Mouse (Mus musculus): Measurements from ENCODE around the gene Ssh2. TPM values are rescaled to one million over a fixed set of nuclear protein-coding genes. Genes with fewer than 3 reads are reported as not detected.

The Ssh2 gene
- polyA plus RNA-seq, 1 experiment from 2014 or later = 3.0 TPM

- TF ChIP-seq EP300 (optimal IDR thresholded peaks at IDR 0.05) = no peak
- no peak for TF ChIP-seq CTCF (IDR thresholded peaks at IDR 0.05; ENCODE audit: low read depth)
- 71% methylated on average over 10 of the region's 10 CpGs for WGBS
- no peak overlapping the region for H3K9ac ChIP-seq (ENCODE audit: low read length)
- H3K27ac ChIP-seq (replicated peaks) = no peak overlapping the region
- H3K4me1 ChIP-seq (replicated peaks; ENCODE audit: control insufficient read depth, insufficient read depth) = peaks cover 3% of the 10 kb centered on the region; the same call in 1 of the 2 replicates
- ATAC-seq (ENCODE audit: low FRiP score, low TSS enrichment) (no peak), DNase-seq (ENCODE audit: low spot score) (no peak)
- H3K9me3 ChIP-seq (ENCODE audit: control insufficient read depth, low read length) = no peaks in the 10 kb centered on the region
- H3K27me3 ChIP-seq (ENCODE audit: control insufficient read depth, insufficient read depth, low read length) = no peaks in the 10 kb centered on the region
- no peak overlapping the region for H3K4me2 ChIP-seq (replicated peaks; ENCODE audit: low read depth)
- no peak overlapping the region for H3K4me3 ChIP-seq (ENCODE audit: low read depth, low read length)
- no peaks in the 10 kb centered on the region for H3K36me3 ChIP-seq (ENCODE audit: control insufficient read depth, insufficient read depth, low read length)
Observed at GRCm38 (mm10) chr11:77463786-77464185, 247.7 kb downstream of the Ssh2 start.

- Histone ChIP-seq H3K27ac (replicated peaks) (no peak overlapping the region), H3K36me3 (ENCODE audit: control insufficient read depth, insufficient read depth, low read length) (no peaks in the 10 kb centered on the region), H3K9ac (ENCODE audit: low read length) (no peak overlapping the region), H3K4me3 (ENCODE audit: low read depth, low read length) (no peak overlapping the region), H3K4me1 (replicated peaks; ENCODE audit: control insufficient read depth, insufficient read depth) (peaks cover 3% of the 10 kb centered on the region; the same call in 1 of the 2 replicates), H3K27me3 (ENCODE audit: control insufficient read depth, insufficient read depth, low read length) (no peaks in the 10 kb centered on the region), H3K4me2 (replicated peaks; ENCODE audit: low read depth) (no peak overlapping the region), H3K9me3 (ENCODE audit: control insufficient read depth, low read length) (no peaks in the 10 kb centered on the region)
- DNase-seq (ENCODE audit: low spot score) (peak; percentile 41), ATAC-seq (ENCODE audit: low FRiP score, low TSS enrichment) (no peak)
- WGBS = 39% methylated on average over 4 of the region's 4 CpGs
- TF ChIP-seq CTCF (IDR thresholded peaks at IDR 0.05; ENCODE audit: low read depth) = no peak
- no peak for TF ChIP-seq EP300 (optimal IDR thresholded peaks at IDR 0.05)
Observed at GRCm38 (mm10) chr11:77464684-77465083, 248.6 kb downstream of the Ssh2 start.

GRCm38 (mm10) chr11:77465111-77465510, 249.0 kb downstream of the Ssh2 start:
- no peak overlapping the region for H3K4me2 ChIP-seq (replicated peaks; ENCODE audit: low read depth)
- no peak overlapping the region for H3K4me3 ChIP-seq (ENCODE audit: low read depth, low read length)
- peaks cover 3% of the 10 kb centered on the region; the same call in 1 of the 2 replicates for H3K4me1 ChIP-seq (replicated peaks; ENCODE audit: control insufficient read depth, insufficient read depth)
- H3K36me3 ChIP-seq (ENCODE audit: control insufficient read depth, insufficient read depth, low read length) = no peaks in the 10 kb centered on the region
- no peaks in the 10 kb centered on the region for H3K9me3 ChIP-seq (ENCODE audit: control insufficient read depth, low read length)
- DNase-seq (ENCODE audit: low spot score) (no peak), ATAC-seq (ENCODE audit: low FRiP score, low TSS enrichment) (no peak)
- H3K27me3 ChIP-seq (ENCODE audit: control insufficient read depth, insufficient read depth, low read length) = no peaks in the 10 kb centered on the region
- no peak overlapping the region for H3K27ac ChIP-seq (replicated peaks)
- TF ChIP-seq EP300 (optimal IDR thresholded peaks at IDR 0.05) (no peak), CTCF (IDR thresholded peaks at IDR 0.05; ENCODE audit: low read depth) (no peak)
- H3K9ac ChIP-seq (ENCODE audit: low read length) = no peak overlapping the region
- 66% methylated on average over 3 of the region's 3 CpGs for WGBS

- Histone ChIP-seq H3K27ac (replicated peaks) (no peak overlapping the region), H3K4me3 (ENCODE audit: low read depth, low read length) (no peak overlapping the region), H3K9ac (ENCODE audit: low read length) (0 out of 2 replicates have a peak overlapping the region, but pooled peaks have one; percentile 43), H3K9me3 (ENCODE audit: control insufficient read depth, low read length) (no peaks in the 10 kb centered on the region), H3K27me3 (ENCODE audit: control insufficient read depth, insufficient read depth, low read length) (no peaks in the 10 kb centered on the region), H3K4me1 (replicated peaks; ENCODE audit: control insufficient read depth, insufficient read depth) (peaks cover 3% of the 10 kb centered on the region; the same call in 1 of the 2 replicates), H3K36me3 (ENCODE audit: control insufficient read depth, insufficient read depth, low read length) (peaks cover 1% of the 10 kb centered on the region; the same call in 1 of the 2 replicates), H3K4me2 (replicated peaks; ENCODE audit: low read depth) (0 out of 2 replicates have a peak overlapping the region, but pooled peaks have one; percentile 27)
- ATAC-seq (ENCODE audit: low FRiP score, low TSS enrichment) = no peak
- TF ChIP-seq CTCF (IDR thresholded peaks at IDR 0.05; ENCODE audit: low read depth) = no peak
- no peak for TF ChIP-seq EP300 (optimal IDR thresholded peaks at IDR 0.05)
- DNase-seq (ENCODE audit: low spot score) = no peak
- 37% methylated on average over 9 of the region's 9 CpGs for WGBS
Observed at GRCm38 (mm10) chr11:77466544-77466943, 250.5 kb downstream of the Ssh2 start.

- peak overlapping the region; percentile 27; the same call in 1 of the 2 replicates for H3K4me2 ChIP-seq (replicated peaks; ENCODE audit: low read depth)
- WGBS = 4% methylated on average over 25 of the region's 25 CpGs
- ATAC-seq (ENCODE audit: low FRiP score, low TSS enrichment) = peak; percentile 45
- DNase-seq (ENCODE audit: low spot score) = peak; percentile 83
- TF ChIP-seq EP300 (optimal IDR thresholded peaks at IDR 0.05) (no peak), CTCF (IDR thresholded peaks at IDR 0.05; ENCODE audit: low read depth) (peak; percentile 72)
- no peaks in the 10 kb centered on the region for H3K27me3 ChIP-seq (ENCODE audit: control insufficient read depth, insufficient read depth, low read length)
- H3K4me1 ChIP-seq (replicated peaks; ENCODE audit: control insufficient read depth, insufficient read depth) = no peaks in the 10 kb centered on the region
- H3K4me3 ChIP-seq (ENCODE audit: low read depth, low read length) = no peak overlapping the region
- H3K9me3 ChIP-seq (ENCODE audit: control insufficient read depth, low read length) = no peaks in the 10 kb centered on the region
- H3K9ac ChIP-seq (ENCODE audit: low read length) = 0 out of 2 replicates have a peak overlapping the region, but pooled peaks have one; percentile 43
- peaks cover 3% of the 10 kb centered on the region; the same call in 1 of the 2 replicates for H3K36me3 ChIP-seq (ENCODE audit: control insufficient read depth, insufficient read depth, low read length)
- H3K27ac ChIP-seq (replicated peaks) = no peak overlapping the region
Observed at GRCm38 (mm10) chr11:77467157-77467556, 251.1 kb downstream of the Ssh2 start.

- Histone ChIP-seq H3K27me3 (ENCODE audit: control insufficient read depth, insufficient read depth, low read length) (no peaks in the 10 kb centered on the region), H3K9ac (ENCODE audit: low read length) (no peak overlapping the region), H3K9me3 (ENCODE audit: control insufficient read depth, low read length) (no peaks in the 10 kb centered on the region), H3K4me1 (replicated peaks; ENCODE audit: control insufficient read depth, insufficient read depth) (no peaks in the 10 kb centered on the region), H3K27ac (replicated peaks) (no peak overlapping the region), H3K4me3 (ENCODE audit: low read depth, low read length) (no peak overlapping the region), H3K4me2 (replicated peaks; ENCODE audit: low read depth) (peak overlapping the region; percentile 27; the same call in 1 of the 2 replicates), H3K36me3 (ENCODE audit: control insufficient read depth, insufficient read depth, low read length) (peaks cover 7% of the 10 kb centered on the region)
- DNase-seq (ENCODE audit: low spot score) (peak; percentile 86), ATAC-seq (ENCODE audit: low FRiP score, low TSS enrichment) (peak; percentile 46; the same call in 1 of the 2 replicates)
- TF ChIP-seq EP300 (optimal IDR thresholded peaks at IDR 0.05) = no peak
- TF ChIP-seq CTCF (IDR thresholded peaks at IDR 0.05; ENCODE audit: low read depth) = peak; percentile 86
- WGBS = 23% methylated on average over 20 of the region's 20 CpGs
Observed at GRCm38 (mm10) chr11:77467784-77468183, 251.7 kb downstream of the Ssh2 start.
